Mouse (Mus musculus) cortical plate, adult 2 months (tissue): Measurements from ENCODE around the gene Lgals3bp. TPM values are rescaled to one million over a fixed set of nuclear protein-coding genes. Genes with fewer than 3 reads are reported as not detected.

ENCODE experiments used
- H3K27ac ChIP-seq: fragments of 200-500 bp; 2 replicates; pipeline ENCODE4 v1.5.1; 2012; ENCODE audit warnings: low read length, control low read depth, inconsistent platforms; ENCODE audit not compliant: insufficient read depth
- H3K4me1 ChIP-seq: fragments of 200-500 bp; 2 replicates; pipeline ENCODE4 v1.6.1; 2011; ENCODE audit warnings: low read length; ENCODE audit not compliant: control insufficient read depth, insufficient read depth
- H3K4me3 ChIP-seq: fragments of 200-500 bp; 2 replicates; pipeline ENCODE4 v1.5.1; 2011; ENCODE audit warnings: mild to moderate bottlenecking, low read length, control low read depth; ENCODE audit not compliant: insufficient read depth
- CTCF ChIP-seq: fragments of 200-500 bp; IDR thresholded peaks from 2 replicates; pipeline ENCODE4 v1.5.1; 2011; ENCODE audit warnings: mild to moderate bottlenecking, control low read depth, low read length; ENCODE audit not compliant: insufficient read depth; ENCODE audit errors: extremely low read depth
- POLR2A ChIP-seq: fragments of 200-500 bp; IDR thresholded peaks from 2 replicates; pipeline ENCODE4 v1.6.1; 2011; ENCODE audit warnings: mild to moderate bottlenecking, low read length, control low read depth; ENCODE audit not compliant: insufficient read depth; ENCODE audit errors: extremely low read depth
- polyA plus RNA-seq: library from polyadenylated mRNA; depleted of rRNA; stranded (reverse); fragments of >200 nt; gene quantifications from 2 replicates; pipeline ENCODE4 v1.2.3, GENCODE M21; 2012

The Lgals3bp gene
- polyA plus RNA-seq, 1 experiment = 37.5 TPM

GRCm38 (mm10) chr11:118412601-118413000, 10.7 kb upstream of the Lgals3bp start:
- Histone ChIP-seq H3K4me1 (no peaks in the 10 kb centered on the region), H3K4me3 (no peak overlapping the region), H3K27ac (no peak overlapping the region)
- TF ChIP-seq CTCF (no peak), POLR2A (no peak)

- no peaks in the 10 kb centered on the region for H3K4me1 ChIP-seq
- TF ChIP-seq CTCF = no peak
- no peak for TF ChIP-seq POLR2A
Measured at GRCm38 (mm10) chr11:118411271-118411670, 9.4 kb upstream of the Lgals3bp start.

GRCm38 (mm10) chr11:118410479-118410878, 8.6 kb upstream of the Lgals3bp start:
- Histone ChIP-seq H3K27ac (no peak overlapping the region), H3K4me1 (no peaks in the 10 kb centered on the region), H3K4me3 (no peak overlapping the region)
- TF ChIP-seq CTCF (no peak), POLR2A (no peak)

More at GRCm38 (mm10) chr11:118411271-118411670, 9.4 kb upstream of the Lgals3bp start:
- H3K27ac ChIP-seq = no peak overlapping the region
- no peak overlapping the region for H3K4me3 ChIP-seq

- H3K4me1 ChIP-seq = no peaks in the 10 kb centered on the region
- no peak overlapping the region for H3K4me3 ChIP-seq
- TF ChIP-seq POLR2A (no peak), CTCF (no peak)
- H3K27ac ChIP-seq = no peak overlapping the region
Measured at GRCm38 (mm10) chr11:118410073-118410444, 8.2 kb upstream of the Lgals3bp start.

GRCm38 (mm10) chr11:118409106-118410072, 7.5 kb upstream of the Lgals3bp start:
- H3K4me1 ChIP-seq = no peaks in the 10 kb centered on the region
- no peak for TF ChIP-seq CTCF
- TF ChIP-seq POLR2A = no peak
- H3K4me3 ChIP-seq = no peak overlapping the region
- H3K27ac ChIP-seq = no peak overlapping the region

GRCm38 (mm10) chr11:118408051-118408740, 6.3 kb upstream of the Lgals3bp start:
- H3K27ac ChIP-seq = no peak overlapping the region
- TF ChIP-seq POLR2A (no peak), CTCF (no peak)
- no peak overlapping the region for H3K4me3 ChIP-seq
- no peaks in the 10 kb centered on the region for H3K4me1 ChIP-seq

- TF ChIP-seq CTCF (0 out of 2 replicates have a peak, but pooled peaks have one; percentile 21), POLR2A (no peak)
- no peak overlapping the region for H3K4me3 ChIP-seq
- H3K27ac ChIP-seq = no peak overlapping the region
- H3K4me1 ChIP-seq = no peaks in the 10 kb centered on the region
Measured at GRCm38 (mm10) chr11:118407318-118407910, 5.5 kb upstream of the Lgals3bp start.

- Histone ChIP-seq H3K27ac (no peak overlapping the region), H3K4me1 (no peaks in the 10 kb centered on the region), H3K4me3 (no peak overlapping the region)
- TF ChIP-seq POLR2A (no peak), CTCF (no peak)
Measured at GRCm38 (mm10) chr11:118406521-118406920, 4.6 kb upstream of the Lgals3bp start.

- Histone ChIP-seq H3K4me3 (no peak overlapping the region), H3K27ac (no peak overlapping the region), H3K4me1 (peaks cover 2% of the 10 kb centered on the region; the same call in 1 of the 2 replicates)
- TF ChIP-seq POLR2A (no peak), CTCF (no peak)
Measured at GRCm38 (mm10) chr11:118405311-118405710, 3.4 kb upstream of the Lgals3bp start.
